12 mouse cellular contexts compared by ENCODE assay signal in the genomic region with DNA sequence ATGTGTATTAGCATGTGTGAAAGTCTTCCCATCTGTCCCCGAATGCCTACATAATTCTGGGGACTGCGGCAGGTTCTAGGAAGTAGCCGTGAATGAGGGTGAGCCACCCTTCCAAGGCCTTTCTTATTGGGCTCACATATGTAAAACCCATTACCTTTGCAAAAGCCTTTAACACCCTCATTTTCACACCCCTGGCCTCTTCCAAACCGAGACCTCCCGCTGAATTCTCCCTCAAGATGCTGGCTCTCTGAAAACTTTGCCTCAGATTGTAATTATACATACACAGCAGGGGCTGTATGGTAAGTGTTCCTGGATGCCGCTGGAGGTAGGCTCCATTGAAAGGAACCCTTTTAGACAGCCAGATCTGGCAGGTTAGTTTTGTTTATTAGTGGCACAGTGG. TPM values are rescaled to one million over a fixed set of nuclear protein-coding genes. Genes with fewer than 3 reads are reported as not detected.
DNase-seq lines count a peak whose midpoint lies in the region; ATAC-seq and TF ChIP-seq lines count a peak whose summit lies in the region.
"Had no signal": no experiment of that assay in that cellular context is flagged by ENCODE, and none has a peak within 500 bp of the region (broad histone marks: within the 10 kb centered on the region; RNA-seq: fewer than 3 reads in every experiment).

No protein-coding gene starts in this region.

- no peak for ATAC-seq in intestine, embryonic 15.5 days
- no peak for ATAC-seq in intestine, postnatal 0 days
- ATAC-seq in hindbrain, embryonic 11.5 days (ENCODE audit: low FRiP score) = no peak
- ATAC-seq in midbrain, embryonic 14.5 days (ENCODE audit: low FRiP score, low TSS enrichment) = no peak
- no peak for ATAC-seq in stomach, postnatal 0 days (ENCODE audit: low FRiP score, low TSS enrichment)

- H3K36me3 ChIP-seq in intestine, embryonic 15.5 days = no peaks in the 10 kb centered on the region
- no peaks in the 10 kb centered on the region for H3K36me3 ChIP-seq in intestine, postnatal 0 days (ENCODE audit: control insufficient read depth, insufficient read depth)
- peaks cover 3% of the 10 kb centered on the region; the same call in 1 of the 2 replicates for H3K36me3 ChIP-seq in hindbrain, embryonic 11.5 days (ENCODE audit: control insufficient read depth, insufficient read depth, low read length)
- peaks cover 5% of the 10 kb centered on the region; the same call in 1 of the 2 replicates for H3K36me3 ChIP-seq in midbrain, embryonic 14.5 days (ENCODE audit: control insufficient read depth, insufficient read depth, low read length)
- no peaks in the 10 kb centered on the region for H3K36me3 ChIP-seq in stomach, postnatal 0 days (ENCODE audit: control insufficient read depth, insufficient read depth, low read length)

- no peak for TF ChIP-seq EP300 in stomach, postnatal 0 days (optimal IDR thresholded peaks at IDR 0.05)

- no peak overlapping the region for H3K4me3 ChIP-seq in intestine, embryonic 15.5 days (replicated peaks)
- no peak overlapping the region for H3K4me3 ChIP-seq in intestine, postnatal 0 days (ENCODE audit: low read depth, low read length)
- no peak overlapping the region for H3K4me3 ChIP-seq in hindbrain, embryonic 11.5 days (ENCODE audit: low read depth, low read length)
- no peak overlapping the region for H3K4me3 ChIP-seq in midbrain, embryonic 14.5 days (replicated peaks; ENCODE audit: low read depth, low read length)
- no peak overlapping the region for H3K4me3 ChIP-seq in stomach, postnatal 0 days (ENCODE audit: low read depth, low read length)

- TF ChIP-seq POLR2A in brain, embryonic 14.5 days (IDR thresholded peaks at IDR 0.05; ENCODE audit: borderline replicate concordance, extremely low read depth, insufficient read depth, insufficient read length, poor library complexity, severe bottlenecking) = no peak

- no peak overlapping the region for H3K9ac ChIP-seq in intestine, embryonic 15.5 days
- H3K9ac ChIP-seq in intestine, postnatal 0 days (ENCODE audit: low read depth, low read length) = no peak overlapping the region
- 0 out of 2 replicates have a peak overlapping the region, but pooled peaks have one; percentile 12 for H3K9ac ChIP-seq in hindbrain, embryonic 11.5 days (ENCODE audit: low read depth, low read length)
- H3K9ac ChIP-seq in midbrain, embryonic 14.5 days (replicated peaks; ENCODE audit: low read length) = peak overlapping the region; percentile 71; the same call in 1 of the 2 replicates
- no peak overlapping the region for H3K9ac ChIP-seq in stomach, postnatal 0 days (ENCODE audit: low read length)
- H3K9ac ChIP-seq: liver, postnatal 0 days had no signal

- H3K4me1 ChIP-seq in intestine, embryonic 15.5 days (replicated peaks) = peaks cover 16% of the 10 kb centered on the region; the same call in 1 of the 2 replicates
- H3K4me1 ChIP-seq in intestine, postnatal 0 days (replicated peaks; ENCODE audit: control insufficient read depth, insufficient read depth, low read length) = no peaks in the 10 kb centered on the region
- H3K4me1 ChIP-seq in hindbrain, embryonic 11.5 days (replicated peaks; ENCODE audit: control insufficient read depth, insufficient read depth, low read length) = no peaks in the 10 kb centered on the region
- H3K4me1 ChIP-seq in midbrain, embryonic 14.5 days (ENCODE audit: control insufficient read depth, insufficient read depth, low read length) = 0 out of 2 replicates have a peak, but pooled peaks cover 7% of the 10 kb centered on the region
- no peaks in the 10 kb centered on the region; the same call in none of the 2 replicates for H3K4me1 ChIP-seq in stomach, postnatal 0 days (replicated peaks; ENCODE audit: control insufficient read depth, insufficient read depth)

- H3K27ac ChIP-seq in intestine, embryonic 15.5 days = no peak overlapping the region
- no peak overlapping the region for H3K27ac ChIP-seq in intestine, postnatal 0 days (ENCODE audit: low read depth, low read length)
- H3K27ac ChIP-seq in hindbrain, embryonic 11.5 days (ENCODE audit: low read depth, low read length) = no peak overlapping the region
- 0 out of 2 replicates have a peak overlapping the region, but pooled peaks have one; percentile 97 for H3K27ac ChIP-seq in midbrain, embryonic 14.5 days (replicated peaks; ENCODE audit: low read depth, low read length)
- no peak overlapping the region for H3K27ac ChIP-seq in stomach, postnatal 0 days (replicated peaks)

- TF ChIP-seq CTCF in intestine, postnatal 0 days (IDR thresholded peaks at IDR 0.05; ENCODE audit: low read depth) = no peak
- no peak for TF ChIP-seq CTCF in brain, embryonic 14.5 days (IDR thresholded peaks at IDR 0.05; ENCODE audit: borderline replicate concordance, extremely low read depth, insufficient read depth, insufficient read length)
- TF ChIP-seq CTCF in stomach, postnatal 0 days (IDR thresholded peaks at IDR 0.05; ENCODE audit: low read depth) = no peak

- peak; percentile 52 for DNase-seq in brain, embryonic 14.5 days (ENCODE audit: low read depth)
- no peak for DNase-seq in hindbrain, embryonic 11.5 days (ENCODE audit: low spot score)
- peak; percentile 39 for DNase-seq in midbrain, embryonic 14.5 days
- no peak for DNase-seq in urinary bladder, postnatal 4 days (ENCODE audit: low spot score in 2 of 2)
- no peak for DNase-seq in stomach, postnatal 0 days (ENCODE audit: low spot score)
- no peak for DNase-seq in right cerebral cortex, postnatal 14 days
- DNase-seq: gastrocnemius, postnatal 25 days; liver, postnatal 0 days; right cerebral cortex, postnatal 25 days had no signal

- no peaks in the 10 kb centered on the region for H3K9me3 ChIP-seq in intestine, embryonic 15.5 days
- H3K9me3 ChIP-seq in intestine, postnatal 0 days (ENCODE audit: control insufficient read depth) = no peaks in the 10 kb centered on the region
- no peaks in the 10 kb centered on the region for H3K9me3 ChIP-seq in hindbrain, embryonic 11.5 days (ENCODE audit: control insufficient read depth, low read length)
- no peaks in the 10 kb centered on the region for H3K9me3 ChIP-seq in midbrain, embryonic 14.5 days (ENCODE audit: control insufficient read depth, low read length)
- H3K9me3 ChIP-seq in stomach, postnatal 0 days (ENCODE audit: control insufficient read depth, low read length) = no peaks in the 10 kb centered on the region

- no peaks in the 10 kb centered on the region for H3K27me3 ChIP-seq in intestine, embryonic 15.5 days (replicated peaks)
- no peaks in the 10 kb centered on the region for H3K27me3 ChIP-seq in intestine, postnatal 0 days (replicated peaks; ENCODE audit: control insufficient read depth, insufficient read depth, low read length)
- H3K27me3 ChIP-seq in hindbrain, embryonic 11.5 days (ENCODE audit: control insufficient read depth, insufficient read depth, low read length) = no peaks in the 10 kb centered on the region
- no peaks in the 10 kb centered on the region for H3K27me3 ChIP-seq in midbrain, embryonic 14.5 days (ENCODE audit: control insufficient read depth, insufficient read depth, low read length)
- no peaks in the 10 kb centered on the region for H3K27me3 ChIP-seq in stomach, postnatal 0 days (ENCODE audit: control insufficient read depth, insufficient read depth, low read length)
- H3K27me3 ChIP-seq: CH12.LX had no signal

- H3K4me2 ChIP-seq in intestine, embryonic 15.5 days (replicated peaks) = peak overlapping the region; percentile 76; the same call in 1 of the 2 replicates
- no peak overlapping the region for H3K4me2 ChIP-seq in intestine, postnatal 0 days (replicated peaks; ENCODE audit: low read depth)
- H3K4me2 ChIP-seq in hindbrain, embryonic 11.5 days (replicated peaks; ENCODE audit: low read depth, low read length) = no peak overlapping the region
- peak overlapping the region; percentile 95 for H3K4me2 ChIP-seq in midbrain, embryonic 14.5 days (ENCODE audit: low read length)
- no peak overlapping the region for H3K4me2 ChIP-seq in stomach, postnatal 0 days (replicated peaks; ENCODE audit: low read depth)

- WGBS in intestine, embryonic 15.5 days = 60% methylated on average over 6 of the region's 6 CpGs
- 78% methylated on average over 6 of the region's 6 CpGs for WGBS in intestine, postnatal 0 days
- WGBS in hindbrain, embryonic 11.5 days = 10% methylated on average over 6 of the region's 6 CpGs
- WGBS in midbrain, embryonic 14.5 days = 10% methylated on average over 6 of the region's 6 CpGs
- WGBS in stomach, postnatal 0 days = 73% methylated on average over 6 of the region's 6 CpGs

RNA-seq across cellular contexts. Expression of gene Mycn, which starts 1.6 kb away (rescaled TPM):
- polyA plus RNA-seq in intestine, embryonic 15.5 days (2015; fragmentation: Nextera tagmentation; extraction: Ambion mirVana) = 72.5 and 89.8 TPM in 2 replicates
- 18.2 and 21.3 TPM in 2 replicates for polyA plus RNA-seq in intestine, postnatal 0 days (2015; fragmentation: Nextera tagmentation; extraction: Ambion mirVana)
- 57.0 and 85.2 TPM in 2 replicates for polyA plus RNA-seq in brain, embryonic 14.5 days (2012; rRNA removed)
- polyA plus RNA-seq in hindbrain, embryonic 11.5 days (2014; fragmentation: Nextera tagmentation; extraction: Ambion mirVana) = 81.2 and 98.1 TPM in 2 replicates
- polyA plus RNA-seq in midbrain, embryonic 14.5 days (2014; fragmentation: Nextera tagmentation; extraction: Ambion mirVana) = 61.7 and 63.1 TPM in 2 replicates
- 14.0 TPM in 2 replicates for polyA plus RNA-seq in stomach, postnatal 0 days (2015; fragmentation: Nextera tagmentation; extraction: Ambion mirVana)

Comparison
In these comparisons a context has a peak if more than half of its experiments do, and no peak if none do; other contexts are left out.
1. H3K4me2 ChIP-seq: peak in intestine, embryonic 15.5 days (single experiment) and midbrain, embryonic 14.5 days (single experiment); none in intestine, postnatal 0 days (single experiment), hindbrain, embryonic 11.5 days (single experiment) and stomach, postnatal 0 days (single experiment).
2. H3K9ac ChIP-seq: peak in hindbrain, embryonic 11.5 days (single experiment) and midbrain, embryonic 14.5 days (single experiment); none in intestine, embryonic 15.5 days (single experiment), intestine, postnatal 0 days (single experiment) and stomach, postnatal 0 days (single experiment).
3. DNase-seq: peak in brain, embryonic 14.5 days (single experiment) and midbrain, embryonic 14.5 days (single experiment); none in hindbrain, embryonic 11.5 days (single experiment), urinary bladder, postnatal 4 days (0 of 2), stomach, postnatal 0 days (single experiment) and right cerebral cortex, postnatal 14 days (single experiment).